Mouse (Mus musculus): Measurements from ENCODE around the gene Pcgf6. TPM values are rescaled to one million over a fixed set of nuclear protein-coding genes. Genes with fewer than 3 reads are reported as not detected.

The Pcgf6 gene
- polyA plus RNA-seq, 1 experiment from 2014 or later, result 9.4 TPM

- Histone ChIP-seq H3K36me3 (ENCODE audit: control insufficient read depth, insufficient read depth) (peaks cover 11% of the 10 kb centered on the region), H3K4me3 (ENCODE audit: low read depth, low read length) (no peak overlapping the region), H3K9me3 (ENCODE audit: control insufficient read depth) (no peaks in the 10 kb centered on the region), H3K9ac (ENCODE audit: low read depth, low read length) (no peak overlapping the region), H3K27ac (ENCODE audit: low read depth, low read length) (no peak overlapping the region), H3K4me2 (replicated peaks; ENCODE audit: low read depth) (no peak overlapping the region), H3K27me3 (replicated peaks; ENCODE audit: control insufficient read depth, insufficient read depth, low read length) (no peaks in the 10 kb centered on the region), H3K4me1 (replicated peaks; ENCODE audit: control insufficient read depth, insufficient read depth, low read length) (0 out of 2 replicates have a peak, but pooled peaks cover 3% of the 10 kb centered on the region)
- 65% methylated on average over 4 of the region's 4 CpGs for WGBS
- ATAC-seq, result no peak
- no peak for TF ChIP-seq CTCF (IDR thresholded peaks at IDR 0.05; ENCODE audit: low read depth)
Observed at GRCm38 (mm10) chr19:47049061-47049460, 1.6 kb downstream of the Pcgf6 start.

- no peaks in the 10 kb centered on the region for H3K27me3 ChIP-seq (replicated peaks; ENCODE audit: control insufficient read depth, insufficient read depth, low read length)
- H3K9me3 ChIP-seq (ENCODE audit: control insufficient read depth), result no peaks in the 10 kb centered on the region
- ATAC-seq, result no peak
- H3K4me3 ChIP-seq (ENCODE audit: low read depth, low read length), result no peak overlapping the region
- H3K27ac ChIP-seq (ENCODE audit: low read depth, low read length), result no peak overlapping the region
- 80% methylated on average over 13 of the region's 13 CpGs for WGBS
- no peak overlapping the region for H3K9ac ChIP-seq (ENCODE audit: low read depth, low read length)
- 0 out of 2 replicates have a peak, but pooled peaks cover 3% of the 10 kb centered on the region for H3K4me1 ChIP-seq (replicated peaks; ENCODE audit: control insufficient read depth, insufficient read depth, low read length)
- no peak for TF ChIP-seq CTCF (IDR thresholded peaks at IDR 0.05; ENCODE audit: low read depth)
- H3K4me2 ChIP-seq (replicated peaks; ENCODE audit: low read depth), result no peak overlapping the region
- peaks cover 11% of the 10 kb centered on the region for H3K36me3 ChIP-seq (ENCODE audit: control insufficient read depth, insufficient read depth)
Observed at GRCm38 (mm10) chr19:47047236-47047833, 3.4 kb downstream of the Pcgf6 start.

- H3K27ac ChIP-seq (ENCODE audit: low read depth, low read length), result no peak overlapping the region
- no peak for ATAC-seq
Observed at GRCm38 (mm10) chr19:47046343-47046742, 4.4 kb downstream of the Pcgf6 start.

GRCm38 (mm10) chr19:47043608-47044007 is 7.1 kb downstream of the Pcgf6 start:
- no peaks in the 10 kb centered on the region for H3K4me1 ChIP-seq (replicated peaks; ENCODE audit: control insufficient read depth, insufficient read depth, low read length)
- no peak overlapping the region for H3K4me2 ChIP-seq (replicated peaks; ENCODE audit: low read depth)
- no peak overlapping the region for H3K27ac ChIP-seq (ENCODE audit: low read depth, low read length)
- no peaks in the 10 kb centered on the region for H3K27me3 ChIP-seq (replicated peaks; ENCODE audit: control insufficient read depth, insufficient read depth, low read length)
- H3K9me3 ChIP-seq (ENCODE audit: control insufficient read depth), result no peaks in the 10 kb centered on the region
- no peak overlapping the region for H3K9ac ChIP-seq (ENCODE audit: low read depth, low read length)
- no peak for ATAC-seq
- 87% methylated on average over 3 of the region's 3 CpGs for WGBS
- H3K4me3 ChIP-seq (ENCODE audit: low read depth, low read length), result no peak overlapping the region
- TF ChIP-seq CTCF (IDR thresholded peaks at IDR 0.05; ENCODE audit: low read depth), result peak; percentile 61
- H3K36me3 ChIP-seq (ENCODE audit: control insufficient read depth, insufficient read depth), result peaks cover 16% of the 10 kb centered on the region

More at GRCm38 (mm10) chr19:47046343-47046742, 4.4 kb downstream of the Pcgf6 start:
- no peaks in the 10 kb centered on the region for H3K27me3 ChIP-seq (replicated peaks; ENCODE audit: control insufficient read depth, insufficient read depth, low read length)
- H3K4me3 ChIP-seq (ENCODE audit: low read depth, low read length), result no peak overlapping the region
- H3K36me3 ChIP-seq (ENCODE audit: control insufficient read depth, insufficient read depth), result peaks cover 11% of the 10 kb centered on the region
- H3K9me3 ChIP-seq (ENCODE audit: control insufficient read depth), result no peaks in the 10 kb centered on the region
- H3K9ac ChIP-seq (ENCODE audit: low read depth, low read length), result no peak overlapping the region
- 87% methylated on average over 1 of the region's 1 CpGs for WGBS
- H3K4me1 ChIP-seq (replicated peaks; ENCODE audit: control insufficient read depth, insufficient read depth, low read length), result 0 out of 2 replicates have a peak, but pooled peaks cover 3% of the 10 kb centered on the region
- TF ChIP-seq CTCF (IDR thresholded peaks at IDR 0.05; ENCODE audit: low read depth), result peak; percentile 59
- H3K4me2 ChIP-seq (replicated peaks; ENCODE audit: low read depth), result no peak overlapping the region

- TF ChIP-seq CTCF (IDR thresholded peaks at IDR 0.05; ENCODE audit: low read depth), result no peak
- Histone ChIP-seq H3K9me3 (ENCODE audit: control insufficient read depth) (no peaks in the 10 kb centered on the region), H3K36me3 (ENCODE audit: control insufficient read depth, insufficient read depth) (peaks cover 15% of the 10 kb centered on the region), H3K4me2 (replicated peaks; ENCODE audit: low read depth) (no peak overlapping the region), H3K9ac (ENCODE audit: low read depth, low read length) (no peak overlapping the region), H3K27me3 (replicated peaks; ENCODE audit: control insufficient read depth, insufficient read depth, low read length) (no peaks in the 10 kb centered on the region), H3K4me3 (ENCODE audit: low read depth, low read length) (no peak overlapping the region), H3K27ac (ENCODE audit: low read depth, low read length) (no peak overlapping the region), H3K4me1 (replicated peaks; ENCODE audit: control insufficient read depth, insufficient read depth, low read length) (no peaks in the 10 kb centered on the region)
- ATAC-seq, result no peak
- WGBS, result 90% methylated on average over 3 of the region's 3 CpGs
Observed at GRCm38 (mm10) chr19:47040720-47041473, 9.8 kb downstream of the Pcgf6 start.

GRCm38 (mm10) chr19:47036596-47036995 is 14.1 kb downstream of the Pcgf6 start:
- no peak overlapping the region for H3K9ac ChIP-seq (ENCODE audit: low read depth, low read length)
- 86% methylated on average over 3 of the region's 3 CpGs for WGBS

More at GRCm38 (mm10) chr19:47036596-47036995, 14.1 kb downstream of the Pcgf6 start:
- Histone ChIP-seq H3K36me3 (ENCODE audit: control insufficient read depth, insufficient read depth) (peaks cover 25% of the 10 kb centered on the region), H3K4me3 (ENCODE audit: low read depth, low read length) (no peak overlapping the region), H3K4me2 (replicated peaks; ENCODE audit: low read depth) (no peak overlapping the region), H3K27me3 (replicated peaks; ENCODE audit: control insufficient read depth, insufficient read depth, low read length) (no peaks in the 10 kb centered on the region), H3K4me1 (replicated peaks; ENCODE audit: control insufficient read depth, insufficient read depth, low read length) (no peaks in the 10 kb centered on the region), H3K27ac (ENCODE audit: low read depth, low read length) (no peak overlapping the region), H3K9me3 (ENCODE audit: control insufficient read depth) (no peaks in the 10 kb centered on the region)
- ATAC-seq, result no peak
- TF ChIP-seq CTCF (IDR thresholded peaks at IDR 0.05; ENCODE audit: low read depth), result no peak

Measured in intestine, postnatal 0 days (tissue).